ENCODE assay signal across 19 mouse cellular contexts in the genomic region with DNA sequence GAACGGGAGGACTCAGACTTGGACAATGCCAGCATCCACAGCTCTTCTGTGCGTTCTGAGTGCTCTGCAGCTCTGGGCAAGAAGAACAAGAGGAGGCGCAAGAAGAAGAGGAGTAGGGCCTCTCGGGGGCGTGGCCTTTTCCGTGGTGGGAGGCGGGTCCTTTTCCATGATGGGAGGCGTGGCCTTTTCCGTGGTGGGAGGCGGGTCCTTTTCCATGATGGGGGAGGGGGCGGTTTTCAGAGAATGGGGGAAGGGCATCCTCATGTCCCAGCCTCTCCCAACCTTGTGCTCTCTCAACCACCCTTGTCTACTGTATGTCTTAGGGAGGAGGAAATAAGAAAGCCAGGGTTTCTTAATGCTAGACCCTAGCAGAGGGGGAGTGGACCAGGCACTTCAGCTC. TPM values are rescaled to one million over a fixed set of nuclear protein-coding genes. Genes with fewer than 3 reads are reported as not detected.
DNase-seq lines count a peak whose midpoint lies in the region; ATAC-seq lines count a peak whose summit lies in the region.
"Had no signal": no experiment of that assay in that cellular context is flagged by ENCODE, and none has a peak within 500 bp of the region (broad histone marks: within the 10 kb centered on the region; RNA-seq: fewer than 3 reads in every experiment).

No protein-coding gene starts in this region.

- no peak for ATAC-seq in frontal cortex, adult (ENCODE audit: low TSS enrichment)
- ATAC-seq: activated CD4-positive, CD25-positive, alpha-beta regulatory T cell, adult 4 months; forebrain, embryonic 15.5 days; forebrain, postnatal 0 days; Patski had no signal

- DNase-seq in retina, postnatal 1 day, result peak; percentile 26
- DNase-seq in retina, embryonic 14.5 days (ENCODE audit: low spot score), result no peak
- DNase-seq in ES-CJ7 (ENCODE audit: low read depth, low spot score) (peak; percentile 85), R1 (ENCODE audit: low read depth, low spot score) (peak; percentile 83)
- DNase-seq in adrenal gland, adult 18-20 months (ENCODE audit: low spot score in 2 of 2), result no peak
- no peak for DNase-seq in heart, adult 11 months
- DNase-seq: adrenal gland, adult 2 months; adrenal gland, postnatal 10 days; adrenal gland, postnatal 25 days; cerebellum, adult 11 months; cerebellum, adult 2 months; cerebellum, adult 9-10 months; cerebellum, postnatal 10 days; cerebellum, postnatal 25 days; forebrain, postnatal 0 days had no signal

RNA-seq across cellular contexts. Expression of a gene that starts 21.2 kb away (rescaled TPM):
- total RNA-seq in adrenal gland, adult 18-20 months (2021), result 1 to 10 TPM; 6.9 to 9.7 TPM

RNA-seq across cellular contexts. Expression of a gene that starts 34.2 kb away (rescaled TPM):
- total RNA-seq in adrenal gland, adult 18-20 months (2021), result 100 to 1,000 TPM; 443 to 509 TPM

RNA-seq across cellular contexts. Expression of a gene that starts 40.9 kb away (rescaled TPM):
- total RNA-seq in adrenal gland, adult 18-20 months (2021), result 1 to 10 TPM in 1 of 2 experiments, under 1 TPM in 1; 0.43 to 1.3 TPM

Comparison
In these comparisons a context has a peak if more than half of its experiments do, and no peak if none do; other contexts are left out.
1. DNase-seq: peak in retina, postnatal 1 day (single experiment), ES-CJ7 (single experiment) and R1 (single experiment); none in retina, embryonic 14.5 days (single experiment), adrenal gland, adult 18-20 months (0 of 2) and heart, adult 11 months (single experiment).